Mouse (Mus musculus) brain, embryonic 14.5 days (tissue): ENCODE results near the gene Pcif1.

Source experiments
- CTCF ChIP-seq: fragments of 200-500 bp; IDR thresholded peaks from 2 replicates; pipeline ENCODE4 v1.5.1; 2012; ENCODE audit warnings: inconsistent platforms, mild to moderate bottlenecking, moderate library complexity, borderline replicate concordance; ENCODE audit not compliant: insufficient read depth, insufficient read length; ENCODE audit errors: extremely low read depth
- POLR2A ChIP-seq: fragments of 200-500 bp; IDR thresholded peaks from 2 replicates; pipeline ENCODE4 v1.6.1; 2012; ENCODE audit warnings: mild to moderate bottlenecking, inconsistent platforms, borderline replicate concordance; ENCODE audit not compliant: poor library complexity, insufficient read depth, insufficient read length, severe bottlenecking; ENCODE audit errors: extremely low read depth

- TF ChIP-seq CTCF (peak; percentile 63), POLR2A (no peak)
Observed at GRCm38 (mm10) chr2:164918325-164918724, 39.2 kb downstream of the Pcif1 start.
